Mouse (Mus musculus) MEL (cell line): ENCODE data around the gene 4930512M02Rik.

Experiments used
- BHLHE40 ChIP-seq: IDR thresholded peaks from 2 replicates; pipeline ENCODE4 v1.6.1; 2012; ENCODE audit warnings: low read depth, mild to moderate bottlenecking, inconsistent platforms, low read length, improper control_type of control experiment, borderline replicate concordance
- CHD1 ChIP-seq: IDR thresholded peaks from 2 replicates; pipeline ENCODE4 v1.6.1; 2012; ENCODE audit warnings: low read depth, mild to moderate bottlenecking, inconsistent platforms, low read length, improper control_type of control experiment
- CTCF ChIP-seq, 3 experiments: IDR thresholded peaks in 2 of 3; conservative IDR thresholded peaks in 1 of 3; 2 replicates each; pipeline ENCODE4 v1.5.1; 2011 to 2012; ENCODE audit warnings: low read length in 3 of 3, low read depth in 2 of 3, mild to moderate bottlenecking in 2 of 3, improper control_type of control experiment in 1 of 3, inconsistent platforms in 1 of 3, mixed read lengths in 1 of 3, moderate library complexity in 1 of 3; ENCODE audit not compliant: control insufficient read depth in 1 of 3, insufficient read depth in 1 of 3, poor library complexity in 1 of 3, severe bottlenecking in 1 of 3
- GATA1 ChIP-seq: IDR thresholded peaks from 2 replicates; pipeline ENCODE4 v1.6.1; 2011; ENCODE audit warnings: low read depth, low read length, improper control_type of control experiment
- MYC ChIP-seq: IDR thresholded peaks from 2 replicates; pipeline ENCODE4 v1.6.1; 2011; ENCODE audit warnings: low read depth, mild to moderate bottlenecking, low read length, improper control_type of control experiment, moderate library complexity
- POLR2AphosphoS2 ChIP-seq: IDR thresholded peaks from 2 replicates; pipeline ENCODE4 v1.6.1; 2011; ENCODE audit warnings: low read length, improper control_type of control experiment
- SIN3A ChIP-seq: IDR thresholded peaks from 2 replicates; pipeline ENCODE4 v1.6.1; 2012; ENCODE audit warnings: low read length, improper control_type of control experiment, inconsistent platforms
- UBTF ChIP-seq: IDR thresholded peaks from 2 replicates; pipeline ENCODE4 v1.6.1; 2012; ENCODE audit warnings: low read depth, mild to moderate bottlenecking, inconsistent platforms, low read length, improper control_type of control experiment, moderate library complexity, borderline replicate concordance; ENCODE audit not compliant: insufficient read depth

DNA sequence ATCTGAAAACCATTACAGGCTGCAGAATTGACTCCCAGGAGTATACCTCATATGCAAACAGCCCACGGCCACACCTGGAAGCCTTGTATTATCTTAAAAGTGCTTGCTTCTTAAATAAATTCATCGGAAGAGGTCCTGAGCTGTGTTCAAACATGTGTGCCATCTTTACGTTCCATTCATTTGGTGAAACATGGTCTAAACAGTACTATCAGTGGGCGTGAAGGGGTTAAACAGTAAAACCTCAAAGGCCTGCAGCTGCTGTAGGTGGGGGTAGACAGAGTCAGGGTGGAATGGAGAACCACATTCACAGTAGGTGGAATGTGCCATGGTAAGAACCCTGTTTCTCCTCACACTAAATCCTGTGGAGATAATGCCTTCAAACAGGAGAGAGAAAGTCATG is 33.0 kb upstream of the 4930512M02Rik start:
- TF ChIP-seq MYC (no peak), POLR2AphosphoS2 (no peak), BHLHE40 (no peak), CHD1 (no peak), GATA1 (no peak), CTCF (IDR thresholded peaks at IDR 0.05 in 2 of 3, conservative IDR thresholded peaks at IDR 0.05 in 1 of 3; ENCODE audit: control insufficient read depth in 1 of 3, insufficient read depth in 1 of 3, low read depth in 2 of 3, low read length in 3 of 3, poor library complexity in 1 of 3, severe bottlenecking in 1 of 3) (no peak), UBTF (no peak), SIN3A (no peak)
